Mouse (Mus musculus) CH12.LX (cell line): Measurements from ENCODE around the gene Utp11.

Experiments used
- CHD2 ChIP-seq: IDR thresholded peaks from 2 replicates; pipeline ENCODE4 v1.6.1; 2011; ENCODE audit warnings: low read length, improper control_type of control experiment
- CTCF ChIP-seq, 2 experiments: IDR thresholded peaks in 1 of 2; conservative IDR thresholded peaks in 1 of 2; 2 replicates each; pipeline ENCODE4 v1.5.1; 2011 to 2012; ENCODE audit warnings: low read depth in 2 of 2, low read length in 2 of 2, improper control_type of control experiment in 1 of 2, inconsistent platforms in 1 of 2, mild to moderate bottlenecking in 1 of 2, moderate library complexity in 1 of 2
- EP300 ChIP-seq: IDR thresholded peaks from 2 replicates; pipeline ENCODE4 v1.6.1; 2011; ENCODE audit warnings: low read length, improper control_type of control experiment
- MXI1 ChIP-seq: IDR thresholded peaks from 2 replicates; pipeline ENCODE4 v1.6.1; 2011; ENCODE audit warnings: mild to moderate bottlenecking, low read depth, low read length, improper control_type of control experiment
- NELFE ChIP-seq: IDR thresholded peaks from 2 replicates; pipeline ENCODE4 v1.6.1; 2011; ENCODE audit warnings: low read depth, low read length, improper control_type of control experiment
- POLR2A ChIP-seq: IDR thresholded peaks from 2 replicates; pipeline ENCODE4 v1.6.1; 2011; ENCODE audit warnings: low read depth, mild to moderate bottlenecking, improper control_type of control experiment, low read length
- SIN3A ChIP-seq: IDR thresholded peaks from 2 replicates; pipeline ENCODE4 v1.6.1; 2012; ENCODE audit warnings: low read length, improper control_type of control experiment, inconsistent platforms
- TBP ChIP-seq: conservative IDR thresholded peaks from 2 replicates; pipeline ENCODE4 v1.6.1; 2011; ENCODE audit warnings: low read depth, low read length, improper control_type of control experiment
- TCF12 ChIP-seq: IDR thresholded peaks from 2 replicates; pipeline ENCODE4 v1.6.1; 2014; ENCODE audit warnings: low read depth, mild to moderate bottlenecking, inconsistent platforms, low read length, improper control_type of control experiment

DNA sequence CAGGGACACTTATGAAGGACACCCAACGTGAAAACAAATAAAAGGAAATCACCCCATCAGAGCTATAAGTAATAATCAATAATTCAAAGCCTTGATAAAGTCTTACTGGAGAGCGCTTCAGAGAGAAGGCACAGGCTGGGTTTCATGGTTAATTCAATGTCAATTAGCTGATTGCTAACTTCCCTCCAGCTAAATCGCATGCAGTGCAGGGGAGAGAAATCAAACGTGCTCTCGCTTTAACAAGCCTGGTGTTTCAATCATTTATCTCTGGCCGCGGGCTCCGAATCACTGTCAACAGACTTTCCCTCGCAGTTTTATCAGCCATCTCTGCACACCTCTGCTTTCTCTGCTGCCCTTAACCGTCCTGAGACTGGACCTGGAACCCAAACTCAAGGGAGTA lies 60.5 kb downstream of the Utp11 start:
- TF ChIP-seq POLR2A = no peak
- TF ChIP-seq CTCF (conservative IDR thresholded peaks at IDR 0.05 in 1 of 2, IDR thresholded peaks at IDR 0.05 in 1 of 2; ENCODE audit: low read depth in 2 of 2, low read length in 2 of 2) = no peak
- TF ChIP-seq EP300 = no peak
- no peak for TF ChIP-seq TBP
- no peak for TF ChIP-seq CHD2
- no peak for TF ChIP-seq SIN3A
- no peak for TF ChIP-seq TCF12
- no peak for TF ChIP-seq NELFE
- no peak for TF ChIP-seq MXI1
